Mouse (Mus musculus) spleen, adult 2 months (tissue): Measurements from ENCODE around the gene Nfyb.

Experiments used
- CTCF ChIP-seq: fragments of 200-500 bp; IDR thresholded peaks from 2 replicates; pipeline ENCODE4 v1.5.1; 2011; ENCODE audit warnings: mild to moderate bottlenecking, inconsistent platforms; ENCODE audit not compliant: insufficient read depth, insufficient read length, insufficient replicate concordance; ENCODE audit errors: extremely low read depth
- POLR2A ChIP-seq: fragments of 200-500 bp; IDR thresholded peaks from 2 replicates; pipeline ENCODE4 v1.6.1; 2011; ENCODE audit warnings: low read depth, low read length, inconsistent platforms

GRCm38 (mm10) chr10:82699296-82699941, 64.5 kb downstream of the Nfyb start:
- TF ChIP-seq POLR2A (no peak), CTCF (no peak)
